Mouse (Mus musculus): Measurements from ENCODE around the gene Ctns. TPM values are rescaled to one million over a fixed set of nuclear protein-coding genes. Genes with fewer than 3 reads are reported as not detected.
A peak's percentile ranks its signal among the peaks of the same experiment; 100 is the strongest.

Ctns gene
- polyA plus RNA-seq, 1 experiment from 2014 or later, result 13.9 TPM

DNA sequence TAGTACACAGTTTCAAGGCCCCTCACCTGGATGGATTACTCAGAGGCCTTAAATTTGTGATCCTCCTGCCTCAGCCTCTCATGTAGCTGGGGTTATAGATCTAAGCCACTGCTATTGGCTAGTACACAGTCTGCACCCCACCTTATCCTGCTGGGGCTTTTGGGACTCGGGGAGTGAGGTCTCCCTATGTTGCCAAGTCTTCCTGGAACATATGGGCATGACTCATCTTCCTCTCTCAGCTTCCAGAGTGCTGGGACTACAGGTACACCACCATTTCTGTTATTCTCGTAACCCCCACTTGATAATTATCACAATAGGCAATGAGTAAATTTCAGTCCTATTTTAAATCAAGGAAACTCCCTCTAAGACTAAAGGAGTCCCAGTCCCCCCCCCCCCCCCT is 4.4 kb downstream of the Ctns start:
- 64% methylated on average over 2 of the region's 2 CpGs for WGBS
- no peak for ATAC-seq (ENCODE audit: insufficient number of reproducible peaks, low FRiP score)
- peaks cover 6% of the 10 kb centered on the region; the same call in 1 of the 2 replicates for H3K4me1 ChIP-seq (replicated peaks)
- H3K27ac ChIP-seq (ENCODE audit: poor library complexity, severe bottlenecking), result no peak overlapping the region
- no peak overlapping the region for H3K4me3 ChIP-seq
- H3K27me3 ChIP-seq (replicated peaks), result no peaks in the 10 kb centered on the region
- no peak overlapping the region for H3K4me2 ChIP-seq
- H3K9ac ChIP-seq, result no peak overlapping the region
- H3K36me3 ChIP-seq, result peaks cover 33% of the 10 kb centered on the region
- no peaks in the 10 kb centered on the region for H3K9me3 ChIP-seq (replicated peaks)

DNA sequence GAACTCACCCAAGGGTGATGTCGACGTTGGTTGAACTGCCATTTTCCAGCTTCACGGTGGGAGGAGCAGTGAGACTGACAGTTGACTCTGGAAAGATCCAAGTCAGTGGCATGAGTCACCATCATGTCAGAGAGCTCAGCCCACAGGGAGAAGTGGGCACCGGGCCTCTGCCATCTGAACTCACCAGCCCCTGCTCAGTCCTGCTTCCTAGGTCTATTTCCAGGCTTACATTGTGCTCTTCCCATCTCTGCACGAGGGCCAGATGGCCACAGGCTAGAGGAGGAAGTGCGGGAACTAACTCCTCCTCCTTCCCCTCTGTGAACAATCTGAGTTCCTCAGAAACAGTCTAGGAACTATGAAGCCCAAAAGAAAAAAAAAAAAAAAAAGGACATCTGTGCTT is 5.8 kb downstream of the Ctns start:
- 61% methylated on average over 6 of the region's 6 CpGs for WGBS

DNA sequence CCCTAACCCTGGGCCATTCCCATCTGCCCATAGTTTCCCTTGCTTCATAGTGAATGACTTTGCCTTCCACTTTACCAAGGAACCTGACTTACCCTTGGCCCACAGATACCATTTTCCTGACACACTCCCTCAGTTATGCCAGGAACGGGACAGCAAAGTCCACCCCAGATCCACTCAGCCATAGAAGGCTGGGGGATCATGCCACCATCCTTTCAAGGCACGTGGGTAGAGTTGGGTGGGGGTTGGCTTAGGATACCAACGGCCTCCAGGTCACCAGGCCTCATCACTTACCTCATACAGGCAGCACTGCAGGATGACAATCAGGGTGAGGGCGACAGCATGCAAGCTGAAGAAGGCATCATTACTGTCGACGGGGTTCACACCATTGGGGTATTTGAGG is 11.6 kb downstream of the Ctns start:
- H3K27me3 ChIP-seq (replicated peaks), result no peaks in the 10 kb centered on the region
- H3K36me3 ChIP-seq, result peaks cover 82% of the 10 kb centered on the region
- no peak overlapping the region for H3K9ac ChIP-seq
- no peak overlapping the region for H3K4me2 ChIP-seq
- no peak for ATAC-seq (ENCODE audit: insufficient number of reproducible peaks, low FRiP score)
- WGBS, result 87% methylated on average over 6 of the region's 6 CpGs
- H3K9me3 ChIP-seq (replicated peaks), result no peaks in the 10 kb centered on the region
- no peaks in the 10 kb centered on the region for H3K4me1 ChIP-seq (replicated peaks)
- no peak overlapping the region for H3K27ac ChIP-seq (ENCODE audit: poor library complexity, severe bottlenecking)
- no peak overlapping the region for H3K4me3 ChIP-seq

More for the DNA sequence above, 5.8 kb downstream of the Ctns start:
- no peak for ATAC-seq (ENCODE audit: insufficient number of reproducible peaks, low FRiP score)
- H3K36me3 ChIP-seq, result peaks cover 41% of the 10 kb centered on the region
- no peak overlapping the region for H3K4me2 ChIP-seq
- H3K27me3 ChIP-seq (replicated peaks), result no peaks in the 10 kb centered on the region
- no peak overlapping the region for H3K9ac ChIP-seq
- H3K4me1 ChIP-seq (replicated peaks), result peaks cover 4% of the 10 kb centered on the region; the same call in 1 of the 2 replicates
- H3K9me3 ChIP-seq (replicated peaks), result no peaks in the 10 kb centered on the region
- no peak overlapping the region for H3K27ac ChIP-seq (ENCODE audit: poor library complexity, severe bottlenecking)
- no peak overlapping the region for H3K4me3 ChIP-seq

DNA sequence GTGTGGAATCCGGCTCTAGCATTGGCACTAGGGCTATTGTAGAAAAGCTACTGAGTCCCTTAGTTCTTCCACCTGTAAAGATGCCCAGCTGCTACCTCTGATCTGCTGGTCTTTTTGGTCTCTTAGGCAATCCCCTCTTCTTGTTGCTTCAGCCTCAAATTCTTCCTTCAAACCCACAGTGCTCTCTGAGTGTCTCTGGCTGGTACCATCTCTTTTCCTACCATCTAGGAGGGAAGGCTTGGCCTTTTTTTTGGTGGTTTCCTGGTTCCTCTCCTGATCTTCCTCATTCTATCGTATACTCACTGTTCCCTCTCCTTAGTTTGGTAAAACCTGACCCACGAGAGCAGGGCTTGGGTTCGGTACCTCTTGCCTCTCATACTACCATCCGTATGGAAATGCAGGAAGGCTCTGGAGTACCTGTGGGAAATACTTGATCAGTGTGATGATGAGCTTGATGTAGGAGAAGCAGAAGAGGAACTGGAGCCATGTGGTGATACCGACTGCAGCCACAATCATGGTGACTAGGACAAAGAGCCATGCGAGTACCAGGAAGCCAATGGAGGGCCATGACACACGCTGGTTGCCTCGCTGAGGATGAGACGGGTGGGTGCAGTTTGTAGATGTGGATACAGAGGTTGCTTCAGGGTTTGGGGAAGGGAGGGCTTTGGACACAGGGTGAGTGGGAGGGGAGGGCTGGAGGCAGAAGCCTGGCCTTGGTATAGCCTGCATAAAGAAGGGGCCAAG is 12.8 kb downstream of the Ctns start:
- Histone ChIP-seq H3K27ac (ENCODE audit: poor library complexity, severe bottlenecking) (no peak overlapping the region), H3K9me3 (replicated peaks) (no peaks in the 10 kb centered on the region), H3K4me1 (replicated peaks) (no peaks in the 10 kb centered on the region), H3K4me2 (no peak overlapping the region), H3K36me3 (peaks cover 77% of the 10 kb centered on the region), H3K4me3 (no peak overlapping the region), H3K9ac (no peak overlapping the region), H3K27me3 (replicated peaks) (no peaks in the 10 kb centered on the region)
- no peak for ATAC-seq (ENCODE audit: insufficient number of reproducible peaks, low FRiP score)
- WGBS, result 88% methylated on average over 10 of the region's 10 CpGs

DNA sequence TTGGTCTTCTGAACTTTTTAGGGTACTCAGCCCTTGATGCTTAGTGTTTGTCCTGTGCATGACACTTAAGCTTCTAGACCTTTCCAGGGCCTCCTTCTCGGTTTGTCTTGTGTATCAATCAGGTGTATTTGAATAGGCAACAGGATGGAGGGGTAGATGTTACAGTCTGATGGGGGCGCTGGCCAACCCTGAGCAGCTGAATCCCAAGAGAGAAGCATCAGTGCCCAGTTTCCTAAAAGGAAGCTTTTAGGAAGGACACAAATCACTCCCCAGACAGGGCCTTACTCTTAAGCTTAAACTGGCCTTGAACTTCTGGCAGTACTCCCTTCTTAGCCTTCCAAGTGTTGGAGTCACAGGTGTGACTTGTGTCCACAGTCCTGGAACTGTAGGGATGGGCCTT is 20.9 kb downstream of the Ctns start:
- H3K4me3 ChIP-seq, result peak overlapping the region; percentile 95
- ATAC-seq (ENCODE audit: insufficient number of reproducible peaks, low FRiP score), result no peak
- no peaks in the 10 kb centered on the region for H3K27me3 ChIP-seq (replicated peaks)
- H3K36me3 ChIP-seq, result peaks cover 35% of the 10 kb centered on the region
- peak overlapping the region; percentile 87 for H3K9ac ChIP-seq
- peak overlapping the region; percentile 97 for H3K27ac ChIP-seq (ENCODE audit: poor library complexity, severe bottlenecking)
- WGBS, result 5% methylated on average over 2 of the region's 2 CpGs
- no peaks in the 10 kb centered on the region for H3K9me3 ChIP-seq (replicated peaks)
- peaks cover 27% of the 10 kb centered on the region for H3K4me1 ChIP-seq (replicated peaks)
- peak overlapping the region; percentile 95 for H3K4me2 ChIP-seq

DNA sequence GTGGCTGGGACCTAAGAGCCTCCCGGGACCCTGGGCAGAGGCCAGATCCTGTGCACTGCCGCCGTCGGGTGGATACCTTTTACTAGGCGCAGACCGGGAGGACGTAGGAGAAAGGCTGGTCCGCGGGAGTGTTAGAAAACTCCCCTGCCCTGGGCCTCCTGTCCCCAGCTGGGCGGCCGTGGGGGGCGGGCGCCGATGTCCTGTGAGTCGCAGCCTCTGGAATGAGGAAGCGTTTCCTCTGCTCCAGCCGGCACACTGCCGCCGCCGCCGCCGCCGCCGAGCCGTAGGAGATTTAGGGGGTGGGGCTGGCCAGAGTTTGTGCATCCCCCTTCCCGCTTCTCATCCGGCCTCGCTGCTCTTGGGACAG is 21.4 kb downstream of the Ctns start:
- H3K9me3 ChIP-seq (replicated peaks), result no peaks in the 10 kb centered on the region
- H3K4me1 ChIP-seq (replicated peaks), result peaks cover 29% of the 10 kb centered on the region
- H3K9ac ChIP-seq, result peak overlapping the region; percentile 87
- peak; percentile 84 for ATAC-seq (ENCODE audit: insufficient number of reproducible peaks, low FRiP score)
- peak overlapping the region; percentile 97 for H3K27ac ChIP-seq (ENCODE audit: poor library complexity, severe bottlenecking)
- H3K4me3 ChIP-seq, result peak overlapping the region; percentile 95
- H3K4me2 ChIP-seq, result peak overlapping the region; percentile 95
- no peaks in the 10 kb centered on the region for H3K27me3 ChIP-seq (replicated peaks)
- under 1% methylated on average over 28 of the region's 28 CpGs for WGBS
- peaks cover 32% of the 10 kb centered on the region for H3K36me3 ChIP-seq

DNA sequence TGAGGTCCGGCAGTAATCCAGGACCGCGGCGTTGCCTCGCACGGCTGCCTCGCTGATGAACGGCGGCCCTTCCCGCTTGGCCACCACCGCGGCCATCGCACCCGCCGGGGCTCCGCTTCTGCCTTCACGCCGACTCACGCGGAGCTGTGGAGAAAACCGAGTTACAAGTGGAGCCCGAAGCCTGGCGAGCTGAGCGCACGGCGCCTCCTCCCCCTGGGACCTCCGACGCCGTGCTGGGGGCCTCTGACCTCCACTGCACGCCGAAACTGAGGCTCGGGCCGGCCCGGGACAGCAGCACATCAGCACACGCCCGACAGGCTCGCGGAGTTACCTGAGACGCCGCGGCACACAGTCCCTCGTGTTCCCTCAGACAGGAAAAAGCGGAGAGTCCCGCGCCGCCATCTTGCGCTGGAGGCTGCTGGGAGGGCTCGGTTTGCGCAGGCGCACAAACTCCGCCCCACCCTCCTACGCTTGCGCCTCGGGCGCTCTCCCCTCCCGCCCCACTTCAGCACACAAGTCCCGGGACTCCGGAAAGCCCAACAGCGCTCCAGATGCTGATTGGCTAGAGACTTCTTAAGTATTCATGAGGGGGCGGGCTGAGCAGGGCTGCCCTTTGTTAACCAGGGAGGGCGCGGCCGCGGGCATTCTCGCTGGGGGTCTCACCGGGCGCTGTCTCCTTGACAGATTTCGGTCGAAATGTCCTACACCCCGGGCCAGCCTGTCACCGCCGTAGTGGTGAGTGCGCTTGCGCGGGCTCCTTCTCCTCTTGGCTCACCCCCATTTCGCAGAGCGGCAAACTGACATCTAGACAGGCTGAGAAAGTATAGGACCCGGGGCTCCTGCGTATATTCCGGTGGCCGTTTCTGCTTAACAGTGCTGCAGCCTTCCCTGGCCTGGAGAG is 22.0 kb downstream of the Ctns start, which contains the start of the genes Emc6 and Tax1bp3:
Gene Emc6, minus strand, starts transcription at position 430 of the 901 bp plus-strand sequence.
Gene Tax1bp3, plus strand, starts transcription at position 476 of the 901 bp plus-strand sequence.
- Histone ChIP-seq H3K27me3 (replicated peaks) (no peaks in the 10 kb centered on the region), H3K4me1 (replicated peaks) (peaks cover 36% of the 10 kb centered on the region), H3K4me2 (peak within 1 kb of the TSS; percentile 95), H3K27ac (ENCODE audit: poor library complexity, severe bottlenecking) (peak within 1 kb of the TSS; percentile 97), H3K36me3 (peaks cover 28% of the 10 kb centered on the region), H3K9me3 (replicated peaks) (no peaks in the 10 kb centered on the region), H3K9ac (peak within 1 kb of the TSS; percentile 98), H3K4me3 (peak within 1 kb of the TSS; percentile 95)
- under 1% methylated on average over 81 of the region's 81 CpGs for WGBS
- ATAC-seq (ENCODE audit: insufficient number of reproducible peaks, low FRiP score), result peak; percentile 97

DNA sequence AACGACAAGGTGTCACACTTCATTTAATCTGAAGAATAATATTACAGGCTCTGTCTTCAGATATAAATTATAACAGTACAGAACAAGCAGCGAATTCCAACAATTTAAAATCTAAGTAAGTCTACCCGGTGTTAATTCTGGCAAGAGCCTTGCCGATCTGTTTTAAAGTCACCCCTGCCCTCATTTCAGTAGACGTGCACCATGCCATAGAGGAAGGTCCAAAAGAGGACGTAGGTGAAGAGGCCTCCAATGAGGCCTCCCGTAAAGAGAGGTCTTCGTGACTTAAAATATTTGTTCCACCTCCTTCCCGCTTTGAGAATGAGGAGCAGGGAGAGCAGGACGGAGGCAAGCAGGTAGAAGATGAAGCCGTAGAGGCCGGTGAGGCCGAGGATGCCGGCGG is 22.7 kb downstream of the Ctns start:
- Histone ChIP-seq H3K4me3 (peak overlapping the region; percentile 95), H3K27me3 (replicated peaks) (no peaks in the 10 kb centered on the region), H3K4me2 (peak overlapping the region; percentile 81), H3K36me3 (peaks cover 30% of the 10 kb centered on the region), H3K4me1 (replicated peaks) (peaks cover 39% of the 10 kb centered on the region), H3K27ac (ENCODE audit: poor library complexity, severe bottlenecking) (peak overlapping the region; percentile 78), H3K9ac (peak overlapping the region; percentile 98), H3K9me3 (replicated peaks) (no peaks in the 10 kb centered on the region)
- no peak for ATAC-seq (ENCODE audit: insufficient number of reproducible peaks, low FRiP score)
- 1% methylated on average over 15 of the region's 15 CpGs for WGBS

DNA sequence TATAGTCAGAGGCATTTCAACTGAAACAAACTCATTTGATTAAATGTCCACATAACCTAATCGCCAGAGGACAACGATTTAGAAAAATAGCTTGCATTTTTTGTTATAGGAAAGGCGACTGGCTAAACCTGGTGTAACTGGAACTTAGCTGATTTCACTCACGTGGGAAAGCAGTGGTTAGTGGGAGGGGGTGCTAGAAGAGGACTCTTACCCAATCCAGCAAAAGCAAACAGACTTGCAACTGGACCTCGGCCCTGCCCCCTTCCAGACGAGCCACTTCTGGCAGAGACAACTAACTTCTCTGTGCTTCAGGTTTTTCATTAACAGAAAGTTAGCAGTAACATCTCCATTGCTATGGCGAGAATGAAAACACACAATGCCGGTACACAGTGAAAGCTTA is 23.2 kb downstream of the Ctns start:
- Histone ChIP-seq H3K27ac (ENCODE audit: poor library complexity, severe bottlenecking) (no peak overlapping the region), H3K4me3 (peak overlapping the region; percentile 95), H3K27me3 (replicated peaks) (no peaks in the 10 kb centered on the region), H3K9me3 (replicated peaks) (no peaks in the 10 kb centered on the region), H3K36me3 (peaks cover 28% of the 10 kb centered on the region), H3K4me2 (peak overlapping the region; percentile 81), H3K9ac (peak overlapping the region; percentile 98), H3K4me1 (replicated peaks) (peaks cover 39% of the 10 kb centered on the region)
- no peak for ATAC-seq (ENCODE audit: insufficient number of reproducible peaks, low FRiP score)
- 43% methylated on average over 8 of the region's 8 CpGs for WGBS

DNA sequence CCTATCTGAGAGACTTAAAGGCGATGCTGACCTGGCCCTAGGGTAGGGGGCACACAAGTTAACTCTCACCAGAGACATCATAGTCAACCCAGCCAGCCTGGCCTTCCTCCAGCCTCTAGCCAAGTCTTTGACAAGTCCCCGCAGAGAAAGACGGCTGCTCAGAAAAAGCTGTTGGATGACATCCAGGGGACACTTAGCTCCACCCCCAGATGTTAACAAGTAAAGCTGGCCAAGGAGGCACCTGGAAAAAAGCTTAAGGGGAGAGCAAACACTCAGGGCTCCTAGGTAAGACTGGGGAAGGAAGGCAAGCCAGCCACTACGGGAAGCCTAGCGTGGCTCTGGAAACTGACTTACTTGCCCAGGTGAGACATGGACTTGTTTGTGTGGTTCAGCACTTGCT is 26.7 kb downstream of the Ctns start:
- no peak overlapping the region for H3K4me2 ChIP-seq
- H3K9me3 ChIP-seq (replicated peaks), result no peaks in the 10 kb centered on the region
- peak overlapping the region; percentile 10; the same call in 1 of the 2 replicates for H3K27ac ChIP-seq (ENCODE audit: poor library complexity, severe bottlenecking)
- H3K4me1 ChIP-seq (replicated peaks), result peaks cover 21% of the 10 kb centered on the region
- no peak for ATAC-seq (ENCODE audit: insufficient number of reproducible peaks, low FRiP score)
- H3K4me3 ChIP-seq, result no peak overlapping the region
- H3K9ac ChIP-seq, result no peak overlapping the region
- peaks cover 17% of the 10 kb centered on the region for H3K36me3 ChIP-seq
- H3K27me3 ChIP-seq (replicated peaks), result no peaks in the 10 kb centered on the region
- WGBS, result 56% methylated on average over 5 of the region's 5 CpGs

DNA sequence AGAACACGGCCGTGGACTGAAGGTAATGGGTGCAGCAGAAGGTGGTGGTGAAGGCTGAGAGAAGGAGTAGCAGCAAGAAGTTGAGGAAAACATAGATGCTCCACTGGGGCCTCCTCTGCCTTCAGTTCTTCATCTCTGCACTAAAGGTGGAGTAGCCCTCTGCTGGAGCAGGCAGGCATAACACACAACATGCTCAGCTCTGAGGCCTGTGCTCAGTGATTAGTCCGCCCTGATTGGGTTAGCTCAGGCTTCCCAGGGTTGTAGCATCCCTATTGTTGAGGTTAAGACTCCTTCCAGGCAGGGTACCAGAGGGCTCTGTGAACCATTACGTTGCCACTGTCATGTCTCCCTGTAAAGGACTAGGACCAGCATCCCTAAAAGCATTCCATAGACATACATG is 29.6 kb downstream of the Ctns start:
- Histone ChIP-seq H3K9me3 (replicated peaks) (no peaks in the 10 kb centered on the region), H3K27ac (ENCODE audit: poor library complexity, severe bottlenecking) (no peak overlapping the region), H3K9ac (no peak overlapping the region), H3K4me3 (no peak overlapping the region), H3K4me1 (replicated peaks) (peaks cover 19% of the 10 kb centered on the region), H3K4me2 (no peak overlapping the region), H3K36me3 (peaks cover 9% of the 10 kb centered on the region), H3K27me3 (replicated peaks) (no peaks in the 10 kb centered on the region)
- ATAC-seq (ENCODE audit: insufficient number of reproducible peaks, low FRiP score), result no peak; the same call in 1 of the 2 replicates
- WGBS, result 41% methylated on average over 4 of the region's 4 CpGs
